Mouse (Mus musculus): ENCODE measurements around the gene Jmjd1c. TPM values are rescaled to one million over a fixed set of nuclear protein-coding genes. Genes with fewer than 3 reads are reported as not detected.

The Jmjd1c gene
- total and polyA plus RNA-seq, 3 experiments, result 8.5 to 36.8 (median 34.5) TPM

GRCm38 (mm10) chr10:67120640-67121039 is 24.7 kb downstream of the Jmjd1c start:
- H3K4me3 ChIP-seq, result no peak overlapping the region
- peaks cover 10% of the 10 kb centered on the region for H3K79me2 ChIP-seq (replicated peaks; ENCODE audit: control insufficient read depth, insufficient read depth, low read length)
- no peak overlapping the region for H3K9ac ChIP-seq (ENCODE audit: low read depth, low read length)
- WGBS, result 95% methylated on average over 2 of the region's 2 CpGs
- TF ChIP-seq EP300 (IDR thresholded peaks at IDR 0.05; ENCODE audit: insufficient read depth, low read depth, low read length) (no peak), POLR2A (IDR thresholded peaks at IDR 0.05; ENCODE audit: insufficient read depth, low read depth, low read length) (no peak), CTCF (IDR thresholded peaks at IDR 0.05) (no peak)
- H3K27ac ChIP-seq, result no peak overlapping the region
- no peak for DNase-seq
- H3K4me1 ChIP-seq (ENCODE audit: control insufficient read depth, insufficient read depth, low read length), result peaks cover 28% of the 10 kb centered on the region
- H3K36me3 ChIP-seq (ENCODE audit: control insufficient read depth, insufficient read depth, low read length), result peaks cover 23% of the 10 kb centered on the region
- intact Hi-C loops (cut with DNase I), result no loop called here
- H3K27me3 ChIP-seq (ENCODE audit: control insufficient read depth, insufficient read depth, low read length), result no peaks in the 10 kb centered on the region

- H3K36me3 ChIP-seq (ENCODE audit: control insufficient read depth, insufficient read depth, low read length), result peaks cover 32% of the 10 kb centered on the region
- intact Hi-C loops (cut with DNase I), result no loop called here
- H3K4me3 ChIP-seq, result no peak overlapping the region
- WGBS, result 8% methylated on average over 2 of the region's 2 CpGs
- TF ChIP-seq POLR2A (IDR thresholded peaks at IDR 0.05; ENCODE audit: insufficient read depth, low read depth, low read length) (no peak), CTCF (IDR thresholded peaks at IDR 0.05) (no peak), EP300 (IDR thresholded peaks at IDR 0.05; ENCODE audit: insufficient read depth, low read depth, low read length) (no peak)
- peaks cover 21% of the 10 kb centered on the region for H3K4me1 ChIP-seq (ENCODE audit: control insufficient read depth, insufficient read depth, low read length)
- no peaks in the 10 kb centered on the region for H3K27me3 ChIP-seq (ENCODE audit: control insufficient read depth, insufficient read depth, low read length)
- DNase-seq, result no peak
- peaks cover 8% of the 10 kb centered on the region for H3K79me2 ChIP-seq (replicated peaks; ENCODE audit: control insufficient read depth, insufficient read depth, low read length)
- peak overlapping the region; percentile 64 for H3K27ac ChIP-seq
- H3K9ac ChIP-seq (ENCODE audit: low read depth, low read length), result no peak overlapping the region
Measured at GRCm38 (mm10) chr10:67123756-67124155, 27.8 kb downstream of the Jmjd1c start.

GRCm38 (mm10) chr10:67124156-67124555 is 28.2 kb downstream of the Jmjd1c start:
- peaks cover 20% of the 10 kb centered on the region for H3K4me1 ChIP-seq (ENCODE audit: control insufficient read depth, insufficient read depth, low read length)
- H3K27ac ChIP-seq, result peak overlapping the region; percentile 64
- WGBS, result 17% methylated on average over 4 of the region's 4 CpGs
- H3K4me3 ChIP-seq, result no peak overlapping the region
- no peak overlapping the region for H3K9ac ChIP-seq (ENCODE audit: low read depth, low read length)
- intact Hi-C loops (cut with DNase I), result no loop called here
- peaks cover 29% of the 10 kb centered on the region for H3K36me3 ChIP-seq (ENCODE audit: control insufficient read depth, insufficient read depth, low read length)
- no peaks in the 10 kb centered on the region for H3K27me3 ChIP-seq (ENCODE audit: control insufficient read depth, insufficient read depth, low read length)
- TF ChIP-seq POLR2A (IDR thresholded peaks at IDR 0.05; ENCODE audit: insufficient read depth, low read depth, low read length) (no peak), CTCF (IDR thresholded peaks at IDR 0.05) (no peak), EP300 (IDR thresholded peaks at IDR 0.05; ENCODE audit: insufficient read depth, low read depth, low read length) (no peak)
- peaks cover 8% of the 10 kb centered on the region for H3K79me2 ChIP-seq (replicated peaks; ENCODE audit: control insufficient read depth, insufficient read depth, low read length)
- DNase-seq, result no peak

GRCm38 (mm10) chr10:67126061-67126858 is 30.3 kb downstream of the Jmjd1c start:
- TF ChIP-seq CTCF (IDR thresholded peaks at IDR 0.05) (no peak), POLR2A (IDR thresholded peaks at IDR 0.05; ENCODE audit: insufficient read depth, low read depth, low read length) (no peak), EP300 (IDR thresholded peaks at IDR 0.05; ENCODE audit: insufficient read depth, low read depth, low read length) (no peak)
- DNase-seq, result peak in 1 of 2 experiments; percentile 69
- peak overlapping the region; percentile 96 for H3K9ac ChIP-seq (ENCODE audit: low read depth, low read length)
- no peaks in the 10 kb centered on the region for H3K27me3 ChIP-seq (ENCODE audit: control insufficient read depth, insufficient read depth, low read length)
- peaks cover 19% of the 10 kb centered on the region for H3K36me3 ChIP-seq (ENCODE audit: control insufficient read depth, insufficient read depth, low read length)
- H3K79me2 ChIP-seq (replicated peaks; ENCODE audit: control insufficient read depth, insufficient read depth, low read length), result peaks cover 6% of the 10 kb centered on the region
- 4% methylated on average over 50 of the region's 50 CpGs for WGBS
- H3K4me3 ChIP-seq, result peak overlapping the region; percentile 69
- H3K4me1 ChIP-seq (ENCODE audit: control insufficient read depth, insufficient read depth, low read length), result peaks cover 13% of the 10 kb centered on the region
- intact Hi-C loops (cut with DNase I), result loop anchor here (2.0 to 5.0 kb wide), 4 partner anchors 34 to 214 kb away; no protein-coding TSS in a partner anchor
- peak overlapping the region; percentile 77 for H3K27ac ChIP-seq

GRCm38 (mm10) chr10:67126859-67127758 is 31.2 kb downstream of the Jmjd1c start:
- WGBS, result under 1% methylated on average over 109 of the region's 115 CpGs

More at GRCm38 (mm10) chr10:67126859-67127758, 31.2 kb downstream of the Jmjd1c start:
- Histone ChIP-seq H3K27ac (peak overlapping the region; percentile 77), H3K4me1 (ENCODE audit: control insufficient read depth, insufficient read depth, low read length) (peaks cover 13% of the 10 kb centered on the region), H3K27me3 (ENCODE audit: control insufficient read depth, insufficient read depth, low read length) (no peaks in the 10 kb centered on the region), H3K79me2 (replicated peaks; ENCODE audit: control insufficient read depth, insufficient read depth, low read length) (peaks cover 3% of the 10 kb centered on the region), H3K4me3 (peak overlapping the region; percentile 69), H3K36me3 (ENCODE audit: control insufficient read depth, insufficient read depth, low read length) (peaks cover 19% of the 10 kb centered on the region), H3K9ac (ENCODE audit: low read depth, low read length) (peak overlapping the region; percentile 96)
- TF ChIP-seq POLR2A (IDR thresholded peaks at IDR 0.05; ENCODE audit: insufficient read depth, low read depth, low read length), result no peak
- TF ChIP-seq EP300 (IDR thresholded peaks at IDR 0.05; ENCODE audit: insufficient read depth, low read depth, low read length), result no peak
- TF ChIP-seq CTCF (IDR thresholded peaks at IDR 0.05), result no peak; the same call in 1 of the 2 replicates
- DNase-seq, result peak; percentile 69 to 75
- intact Hi-C loops (cut with DNase I), result loop anchor here (2.0 to 5.0 kb wide), 4 partner anchors 35 to 215 kb away; no protein-coding TSS in a partner anchor

All from heart, adult 2 months (tissue).